Mouse (Mus musculus) limb, embryonic 12.5 days (tissue): ENCODE measurements around the gene Olfr462. TPM values are rescaled to one million over a fixed set of nuclear protein-coding genes. Genes with fewer than 3 reads are reported as not detected.

ENCODE experiments used
- ATAC-seq: fragments of 200-750 bp; cut with Nextera tagmentation; 2 replicates; pipeline ENCODE4 v1.8.0; 2017; ENCODE audit warnings: low read depth, moderate TSS enrichment; ENCODE audit not compliant: insufficient number of reproducible peaks, insufficient read depth, low FRiP score, low TSS enrichment
- H3K27ac ChIP-seq: fragments of 300-500 bp; sonication (generic); 2 replicates; pipeline ENCODE4 v1.5.1; 2016; ENCODE audit warnings: mild to moderate bottlenecking, moderate library complexity
- H3K27me3 ChIP-seq: fragments of 300-500 bp; sonication (generic); 2 replicates; pipeline ENCODE4 v1.6.1; 2016; ENCODE audit warnings: mild to moderate bottlenecking, moderate library complexity
- H3K36me3 ChIP-seq: fragments of 300-500 bp; sonication (generic); 2 replicates; pipeline ENCODE4 v1.6.1; 2016; ENCODE audit warnings: mild to moderate bottlenecking, moderate library complexity
- H3K4me1 ChIP-seq: fragments of 300-500 bp; sonication (generic); replicated peaks from 2 replicates; pipeline ENCODE4 v1.6.1; 2016
- H3K4me2 ChIP-seq: fragments of 300-500 bp; sonication (generic); 2 replicates; pipeline ENCODE4 v1.6.1; 2016; ENCODE audit warnings: mild to moderate bottlenecking, moderate library complexity
- H3K4me3 ChIP-seq: fragments of 300-500 bp; sonication (generic); replicated peaks from 2 replicates; pipeline ENCODE4 v1.5.1; 2016; ENCODE audit warnings: mild to moderate bottlenecking
- H3K9ac ChIP-seq: fragments of 300-500 bp; sonication (generic); replicated peaks from 2 replicates; pipeline ENCODE4 v1.6.1; 2016; ENCODE audit warnings: mild to moderate bottlenecking, moderate library complexity
- H3K9me3 ChIP-seq: fragments of 300-500 bp; sonication (generic); 2 replicates; pipeline ENCODE4 v1.6.1; 2016; ENCODE audit warnings: mild to moderate bottlenecking, moderate library complexity
- WGBS: fragments of 180-500 bp; shearing (Covaris S2); methylation state at CpG from one replicate; pipeline ENCODE4 v1.1.7; 2016; 5-methylcytosine and 5-hydroxymethylcytosine counted together
- polyA plus RNA-seq: library from polyadenylated mRNA; unstranded; fragments of >200 nt; fragmentation: Nextera tagmentation; extraction: Ambion mirVana; gene quantifications from 2 replicates; pipeline ENCODE4 v1.2.1, GENCODE M21; 2016

The Olfr462 gene
- not detected in 2 replicates for polyA plus RNA-seq

GRCm38 (mm10) chr11:87892168-87892567 lies at the start of gene Olfr462:
Gene Olfr462, minus strand, starts transcription at chr11:87892268.
- ATAC-seq = no peak
- Histone ChIP-seq H3K9me3 (no peaks in the 10 kb centered on the region), H3K4me2 (no peak within 1 kb of the TSS), H3K36me3 (no peaks in the 10 kb centered on the region), H3K27ac (no peak within 1 kb of the TSS), H3K27me3 (no peaks in the 10 kb centered on the region), H3K9ac (no peak within 1 kb of the TSS), H3K4me1 (no peaks in the 10 kb centered on the region), H3K4me3 (no peak within 1 kb of the TSS)
- 90% methylated on average over 6 of the region's 6 CpGs for WGBS

- H3K4me1 ChIP-seq = no peaks in the 10 kb centered on the region
- WGBS = 69% methylated on average over 3 of the region's 3 CpGs
- H3K4me2 ChIP-seq = no peak overlapping the region
- H3K27ac ChIP-seq = no peak overlapping the region
- no peak for ATAC-seq
- no peak overlapping the region for H3K9ac ChIP-seq
- H3K4me3 ChIP-seq = no peak overlapping the region
- no peaks in the 10 kb centered on the region for H3K36me3 ChIP-seq
- no peaks in the 10 kb centered on the region for H3K27me3 ChIP-seq
- H3K9me3 ChIP-seq = peaks cover 5% of the 10 kb centered on the region; the same call in 1 of the 2 replicates
Measured at GRCm38 (mm10) chr11:87935467-87935866, 43.4 kb upstream of the Olfr462 start.

GRCm38 (mm10) chr11:87933731-87934130 lies 41.7 kb upstream of the Olfr462 start:
- 75% methylated on average over 2 of the region's 2 CpGs for WGBS

GRCm38 (mm10) chr11:87930348-87930747 lies 38.3 kb upstream of the Olfr462 start:
- Histone ChIP-seq H3K4me3 (no peak overlapping the region), H3K27me3 (no peaks in the 10 kb centered on the region), H3K4me1 (no peaks in the 10 kb centered on the region), H3K36me3 (no peaks in the 10 kb centered on the region), H3K9ac (no peak overlapping the region), H3K4me2 (no peak overlapping the region), H3K27ac (no peak overlapping the region), H3K9me3 (0 out of 2 replicates have a peak, but pooled peaks cover 6% of the 10 kb centered on the region)
- no peak for ATAC-seq
- 82% methylated on average over 2 of the region's 2 CpGs for WGBS

More at GRCm38 (mm10) chr11:87933731-87934130, 41.7 kb upstream of the Olfr462 start:
- no peak overlapping the region for H3K4me2 ChIP-seq
- no peaks in the 10 kb centered on the region for H3K27me3 ChIP-seq
- no peak overlapping the region for H3K4me3 ChIP-seq
- H3K27ac ChIP-seq = no peak overlapping the region
- no peaks in the 10 kb centered on the region for H3K36me3 ChIP-seq
- H3K4me1 ChIP-seq = no peaks in the 10 kb centered on the region
- peaks cover 6% of the 10 kb centered on the region; the same call in 1 of the 2 replicates for H3K9me3 ChIP-seq
- no peak for ATAC-seq
- H3K9ac ChIP-seq = no peak overlapping the region

GRCm38 (mm10) chr11:87920966-87921365 lies 28.9 kb upstream of the Olfr462 start, which contains the start of gene Olfr464:
Gene Olfr464, minus strand, starts transcription at chr11:87920967.
- Histone ChIP-seq H3K27ac (no peak within 1 kb of the TSS), H3K4me3 (no peak within 1 kb of the TSS), H3K4me1 (no peaks in the 10 kb centered on the region), H3K9me3 (no peaks in the 10 kb centered on the region), H3K4me2 (no peak within 1 kb of the TSS), H3K36me3 (no peaks in the 10 kb centered on the region), H3K9ac (no peak within 1 kb of the TSS), H3K27me3 (peaks cover 3% of the 10 kb centered on the region; the same call in 1 of the 2 replicates)
- 33% methylated on average over 5 of the region's 5 CpGs for WGBS
- ATAC-seq = no peak

- Histone ChIP-seq H3K36me3 (no peaks in the 10 kb centered on the region), H3K4me1 (no peaks in the 10 kb centered on the region), H3K9me3 (no peaks in the 10 kb centered on the region), H3K4me3 (no peak overlapping the region), H3K27me3 (peaks cover 3% of the 10 kb centered on the region; the same call in 1 of the 2 replicates), H3K4me2 (no peak overlapping the region), H3K27ac (no peak overlapping the region), H3K9ac (no peak overlapping the region)
- ATAC-seq = no peak
- WGBS = 59% methylated on average over 2 of the region's 2 CpGs
Measured at GRCm38 (mm10) chr11:87920301-87920700, 28.2 kb upstream of the Olfr462 start.

GRCm38 (mm10) chr11:87916005-87916404 lies 23.9 kb upstream of the Olfr462 start:
- no peak for ATAC-seq
- no peaks in the 10 kb centered on the region for H3K4me1 ChIP-seq
- WGBS = 84% methylated on average over 1 of the region's 1 CpGs

GRCm38 (mm10) chr11:87904331-87904730 lies 12.3 kb upstream of the Olfr462 start:
- Histone ChIP-seq H3K4me2 (no peak overlapping the region), H3K4me1 (no peaks in the 10 kb centered on the region), H3K9me3 (no peaks in the 10 kb centered on the region), H3K4me3 (no peak overlapping the region), H3K27ac (no peak overlapping the region), H3K36me3 (no peaks in the 10 kb centered on the region), H3K27me3 (no peaks in the 10 kb centered on the region), H3K9ac (no peak overlapping the region)
- WGBS = 74% methylated on average over 3 of the region's 3 CpGs
- no peak for ATAC-seq

More at GRCm38 (mm10) chr11:87916005-87916404, 23.9 kb upstream of the Olfr462 start:
- no peaks in the 10 kb centered on the region for H3K36me3 ChIP-seq
- H3K9ac ChIP-seq = no peak overlapping the region
- no peaks in the 10 kb centered on the region for H3K27me3 ChIP-seq
- H3K4me2 ChIP-seq = no peak overlapping the region
- H3K9me3 ChIP-seq = no peaks in the 10 kb centered on the region
- no peak overlapping the region for H3K4me3 ChIP-seq
- H3K27ac ChIP-seq = no peak overlapping the region

GRCm38 (mm10) chr11:87897287-87897686 lies 5.2 kb upstream of the Olfr462 start, which contains the start of gene Olfr463:
Gene Olfr463, minus strand, starts transcription at chr11:87897387.
- Histone ChIP-seq H3K36me3 (no peaks in the 10 kb centered on the region), H3K4me2 (no peak within 1 kb of the TSS), H3K4me1 (no peaks in the 10 kb centered on the region; the same call in 1 of the 2 replicates), H3K27me3 (peaks cover 11% of the 10 kb centered on the region), H3K9ac (no peak within 1 kb of the TSS), H3K4me3 (no peak within 1 kb of the TSS), H3K27ac (no peak within 1 kb of the TSS), H3K9me3 (no peaks in the 10 kb centered on the region)
- no peak for ATAC-seq

GRCm38 (mm10) chr11:87884856-87885255 lies 7.2 kb downstream of the Olfr462 start:
- Histone ChIP-seq H3K36me3 (no peaks in the 10 kb centered on the region), H3K27me3 (no peaks in the 10 kb centered on the region), H3K4me2 (no peak overlapping the region), H3K9me3 (no peaks in the 10 kb centered on the region), H3K4me3 (no peak overlapping the region), H3K27ac (no peak overlapping the region), H3K9ac (no peak overlapping the region), H3K4me1 (peaks cover 9% of the 10 kb centered on the region; the same call in 1 of the 2 replicates)
- ATAC-seq = no peak
- WGBS = 81% methylated on average over 5 of the region's 5 CpGs

- Histone ChIP-seq H3K4me3 (no peak overlapping the region), H3K9me3 (no peaks in the 10 kb centered on the region), H3K27ac (no peak overlapping the region), H3K9ac (no peak overlapping the region), H3K4me2 (no peak overlapping the region), H3K27me3 (no peaks in the 10 kb centered on the region), H3K36me3 (no peaks in the 10 kb centered on the region), H3K4me1 (peaks cover 14% of the 10 kb centered on the region; the same call in 1 of the 2 replicates)
- 45% methylated on average over 5 of the region's 5 CpGs for WGBS
- no peak for ATAC-seq
Measured at GRCm38 (mm10) chr11:87883493-87883892, 8.6 kb downstream of the Olfr462 start.

- no peak overlapping the region for H3K4me3 ChIP-seq
- no peak overlapping the region for H3K9ac ChIP-seq
- H3K4me1 ChIP-seq = peaks cover 14% of the 10 kb centered on the region; the same call in 1 of the 2 replicates
- H3K9me3 ChIP-seq = no peaks in the 10 kb centered on the region
- no peak for ATAC-seq
- no peaks in the 10 kb centered on the region for H3K36me3 ChIP-seq
- WGBS = 65% methylated on average over 4 of the region's 4 CpGs
- H3K4me2 ChIP-seq = no peak overlapping the region
- no peak overlapping the region for H3K27ac ChIP-seq
- no peaks in the 10 kb centered on the region for H3K27me3 ChIP-seq
Measured at GRCm38 (mm10) chr11:87881714-87882113, 10.4 kb downstream of the Olfr462 start.
